Mouse (Mus musculus) kidney, embryonic 14.5 days (tissue): ENCODE results near the gene Evi5. TPM values are rescaled to one million over a fixed set of nuclear protein-coding genes. Genes with fewer than 3 reads are reported as not detected.

Experiments
- ATAC-seq: fragments of 200-750 bp; cut with Nextera tagmentation; 2 replicates; pipeline ENCODE4 v1.8.0; 2017; ENCODE audit warnings: moderate number of reproducible peaks, mild to moderate bottlenecking, moderate TSS enrichment, moderate library complexity; ENCODE audit not compliant: low FRiP score, low TSS enrichment
- H3K27ac ChIP-seq: fragments of 300-500 bp; sonication (generic); 2 replicates; pipeline ENCODE4 v1.5.1; 2014; ENCODE audit warnings: low read depth, mild to moderate bottlenecking, low read length, moderate library complexity, mixed read lengths
- H3K27me3 ChIP-seq: fragments of 300-500 bp; sonication (generic); 2 replicates; pipeline ENCODE4 v1.6.1; 2014; ENCODE audit warnings: mild to moderate bottlenecking, low read length; ENCODE audit not compliant: control insufficient read depth, insufficient read depth
- H3K36me3 ChIP-seq: fragments of 300-500 bp; sonication (generic); 2 replicates; pipeline ENCODE4 v1.6.1; 2014; ENCODE audit warnings: low read length, mixed read lengths; ENCODE audit not compliant: control insufficient read depth, insufficient read depth
- H3K4me1 ChIP-seq: fragments of 300-500 bp; sonication (generic); 2 replicates; pipeline ENCODE4 v1.6.1; 2014; ENCODE audit warnings: low read length, mixed read lengths; ENCODE audit not compliant: control insufficient read depth, insufficient read depth
- H3K4me2 ChIP-seq: fragments of 300-500 bp; sonication (generic); replicated peaks from 2 replicates; pipeline ENCODE4 v1.6.1; 2014; ENCODE audit warnings: low read depth, mild to moderate bottlenecking, low read length
- H3K4me3 ChIP-seq: fragments of 300-500 bp; sonication (generic); 2 replicates; pipeline ENCODE4 v1.5.1; 2014; ENCODE audit warnings: mild to moderate bottlenecking, low read length
- H3K9ac ChIP-seq: fragments of 300-500 bp; sonication (generic); 2 replicates; pipeline ENCODE4 v1.6.1; 2014; ENCODE audit warnings: low read depth, mild to moderate bottlenecking, low read length, moderate library complexity
- H3K9me3 ChIP-seq: fragments of 300-500 bp; sonication (generic); 2 replicates; pipeline ENCODE4 v1.6.1; 2016; ENCODE audit warnings: low read length; ENCODE audit not compliant: control insufficient read depth
- WGBS: fragments of 180-500 bp; shearing (Covaris S2); extraction: QIAGEN DNeasy Blood & Tissue Kit; methylation state at CpG from one replicate; pipeline ENCODE4 v1.1.7; 2014; 5-methylcytosine and 5-hydroxymethylcytosine counted together
- polyA plus RNA-seq: library from polyadenylated mRNA; unstranded; fragments of >200 nt; fragmentation: Nextera tagmentation; extraction: Ambion mirVana; gene quantifications from 2 replicates; pipeline ENCODE4 v1.2.1, GENCODE M21; 2014

Gene Evi5
- polyA plus RNA-seq, 1 experiment from 2014 or later = 74.6 TPM

DNA sequence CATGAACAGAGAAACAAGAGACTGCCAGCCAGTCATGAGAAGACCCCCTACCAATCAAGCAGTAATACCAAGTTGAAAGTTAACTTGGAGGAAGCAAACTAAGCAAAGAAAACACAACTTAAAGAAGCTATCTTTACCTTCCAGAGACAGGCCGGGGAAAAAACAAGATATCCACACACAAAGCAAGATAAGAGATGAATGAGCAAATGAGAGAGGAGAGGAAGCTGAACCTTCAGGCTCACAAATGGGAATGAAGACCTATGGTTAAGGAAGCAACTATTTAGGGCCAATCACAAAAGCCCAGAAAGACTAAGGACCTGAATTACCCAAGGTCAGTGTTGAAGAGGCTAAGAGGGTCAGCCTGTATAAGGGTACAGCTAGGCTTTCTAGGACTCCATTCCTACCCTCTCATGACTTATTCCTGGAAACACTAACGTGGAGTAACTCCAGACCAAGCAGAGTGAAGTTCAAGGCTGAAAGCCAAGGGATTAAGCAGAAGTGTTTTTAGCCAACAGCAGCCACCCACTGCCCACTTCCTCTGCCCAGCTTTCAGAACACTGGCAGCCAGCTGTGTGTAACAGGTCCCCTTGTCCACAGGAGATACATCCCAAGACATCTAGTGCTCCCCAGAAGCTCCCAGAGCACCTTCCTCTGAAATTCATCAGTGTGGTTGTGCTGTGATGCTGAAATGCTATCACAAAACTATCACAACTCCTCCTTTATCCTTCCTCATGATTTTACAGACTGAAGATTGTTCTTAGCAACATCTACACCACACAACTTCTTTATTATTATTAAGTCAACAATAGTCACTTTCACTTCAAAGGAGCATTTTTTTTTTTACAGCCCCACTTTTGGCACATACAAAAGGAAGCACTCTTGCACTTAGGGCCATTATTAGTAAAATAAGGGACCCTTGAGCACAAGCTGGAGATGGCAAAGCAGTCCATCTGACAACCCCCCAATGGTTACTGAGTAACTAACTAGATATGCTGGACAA lies 8.5 kb downstream of the Evi5 start:
- Histone ChIP-seq H3K4me1 (peaks cover 21% of the 10 kb centered on the region), H3K4me3 (no peak overlapping the region), H3K9me3 (no peaks in the 10 kb centered on the region), H3K27me3 (no peaks in the 10 kb centered on the region), H3K36me3 (no peaks in the 10 kb centered on the region), H3K27ac (no peak overlapping the region), H3K4me2 (no peak overlapping the region), H3K9ac (no peak overlapping the region)
- ATAC-seq = no peak
- WGBS = 81% methylated on average over 2 of the region's 2 CpGs

DNA sequence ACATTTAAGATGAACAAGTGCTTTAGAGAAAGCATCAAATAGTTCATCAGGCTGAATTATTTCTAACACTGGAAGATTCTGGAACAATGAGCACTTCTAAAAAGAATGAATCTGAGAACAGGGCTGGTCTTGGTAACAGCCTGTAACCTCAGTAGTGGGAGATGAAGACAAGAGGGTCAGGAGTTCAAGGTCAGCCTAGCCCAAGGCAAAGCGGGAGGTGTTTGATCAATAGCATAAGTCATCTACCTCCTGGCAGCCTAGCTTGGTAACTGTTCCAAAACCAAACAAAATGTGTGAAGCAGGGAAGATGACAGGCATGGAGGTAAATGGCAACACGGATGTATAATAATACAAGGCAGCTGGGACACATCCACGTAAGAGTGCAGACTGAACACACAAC lies 10.9 kb downstream of the Evi5 start:
- H3K4me1 ChIP-seq = peaks cover 21% of the 10 kb centered on the region
- 72% methylated on average over 3 of the region's 3 CpGs for WGBS
- no peak overlapping the region for H3K4me3 ChIP-seq
- H3K9ac ChIP-seq = no peak overlapping the region
- H3K27me3 ChIP-seq = no peaks in the 10 kb centered on the region
- ATAC-seq = no peak
- H3K27ac ChIP-seq = no peak overlapping the region
- no peaks in the 10 kb centered on the region for H3K36me3 ChIP-seq
- no peaks in the 10 kb centered on the region for H3K9me3 ChIP-seq
- no peak overlapping the region for H3K4me2 ChIP-seq

DNA sequence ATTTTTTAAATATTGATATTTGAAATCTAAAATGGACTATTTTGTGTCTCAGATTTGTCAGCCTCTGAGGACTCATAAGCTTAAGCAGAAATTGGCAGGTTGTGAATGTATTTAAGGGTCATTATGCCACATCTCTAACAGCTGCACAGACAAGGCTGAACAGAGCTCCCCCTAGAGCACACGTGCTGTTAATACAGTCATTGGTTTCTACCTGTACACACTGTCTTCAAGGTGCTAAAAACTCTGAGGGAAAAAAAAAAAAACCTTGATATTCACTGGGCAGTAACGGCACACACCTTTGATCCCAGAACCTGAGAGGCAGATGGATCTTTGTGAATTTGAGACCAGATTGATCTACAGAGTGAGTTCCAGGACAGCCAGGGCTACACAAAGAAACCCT lies 15.9 kb downstream of the Evi5 start:
- Histone ChIP-seq H3K4me2 (no peak overlapping the region), H3K4me3 (no peak overlapping the region), H3K9me3 (no peaks in the 10 kb centered on the region), H3K4me1 (0 out of 2 replicates have a peak, but pooled peaks cover under 1% of the 10 kb centered on the region), H3K27ac (no peak overlapping the region), H3K9ac (no peak overlapping the region), H3K36me3 (no peaks in the 10 kb centered on the region), H3K27me3 (no peaks in the 10 kb centered on the region)
- WGBS = 56% methylated on average over 2 of the region's 2 CpGs
- no peak for ATAC-seq

DNA sequence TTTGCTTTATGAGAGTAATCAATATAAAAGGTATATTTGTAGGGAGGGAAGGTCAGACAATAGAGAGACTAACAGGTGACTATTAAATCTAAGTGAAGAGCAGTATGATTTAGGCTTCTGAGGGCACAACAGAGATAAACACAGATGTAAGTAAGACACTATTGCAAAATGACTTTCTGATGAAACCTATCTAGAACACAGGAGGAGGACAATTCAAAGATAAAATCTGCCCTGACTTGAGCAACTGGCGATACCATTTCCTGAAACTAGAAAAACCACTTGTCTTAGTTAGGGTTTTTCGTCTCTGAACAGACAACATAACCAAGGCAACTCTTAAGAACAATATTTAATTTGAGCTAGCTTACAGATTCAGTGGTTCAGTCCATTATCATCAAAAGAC lies 19.4 kb downstream of the Evi5 start:
- H3K36me3 ChIP-seq = no peaks in the 10 kb centered on the region
- no peaks in the 10 kb centered on the region for H3K4me1 ChIP-seq
- no peak for ATAC-seq
- H3K27me3 ChIP-seq = no peaks in the 10 kb centered on the region
- WGBS = 83% methylated on average over 2 of the region's 2 CpGs
- no peak overlapping the region for H3K4me3 ChIP-seq
- H3K9me3 ChIP-seq = no peaks in the 10 kb centered on the region
- H3K4me2 ChIP-seq = no peak overlapping the region
- H3K27ac ChIP-seq = no peak overlapping the region
- H3K9ac ChIP-seq = no peak overlapping the region

DNA sequence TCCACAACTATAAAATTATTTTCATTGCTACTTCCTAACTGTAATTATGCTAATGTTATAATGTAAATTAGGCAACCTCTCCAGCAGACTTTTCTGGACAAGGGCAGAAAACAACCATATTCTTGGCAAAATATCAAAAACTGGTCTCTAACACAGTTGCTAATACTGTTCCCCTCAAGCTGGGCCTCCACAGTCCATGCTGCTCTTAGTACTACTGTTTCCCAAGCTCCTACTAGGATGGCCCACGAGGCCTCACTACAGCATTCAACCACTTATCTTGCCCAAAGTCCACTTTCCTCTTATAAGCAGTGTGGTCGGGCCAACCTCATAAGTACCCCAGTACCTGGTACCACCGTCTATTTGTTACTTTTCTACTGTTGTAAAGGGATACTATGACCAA lies 20.4 kb downstream of the Evi5 start:
- Histone ChIP-seq H3K27me3 (no peaks in the 10 kb centered on the region), H3K9me3 (no peaks in the 10 kb centered on the region), H3K9ac (no peak overlapping the region), H3K4me1 (no peaks in the 10 kb centered on the region), H3K36me3 (no peaks in the 10 kb centered on the region), H3K4me2 (no peak overlapping the region), H3K27ac (no peak overlapping the region), H3K4me3 (no peak overlapping the region)
- WGBS = 79% methylated on average over 3 of the region's 3 CpGs
- ATAC-seq = no peak

DNA sequence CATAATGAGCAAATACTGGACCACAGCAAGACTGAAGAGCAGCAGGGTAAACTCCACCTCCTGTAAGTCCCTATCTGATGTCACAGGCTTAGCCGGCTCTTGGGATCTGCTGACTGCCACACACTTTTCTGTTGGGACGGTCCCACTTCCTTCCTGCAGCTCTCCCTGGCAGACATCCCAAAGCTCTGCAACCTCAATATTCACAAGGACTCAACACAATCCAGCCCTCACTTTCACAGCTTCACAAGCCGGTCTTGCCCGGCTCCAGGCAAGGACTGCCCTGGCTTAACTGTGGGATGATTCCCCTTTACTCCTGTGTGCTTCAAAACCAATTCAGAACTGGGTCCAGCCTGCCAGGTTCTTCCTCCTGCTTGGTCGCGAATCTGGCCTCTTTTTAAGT lies 21.1 kb downstream of the Evi5 start:
- H3K27me3 ChIP-seq = no peaks in the 10 kb centered on the region
- H3K9ac ChIP-seq = no peak overlapping the region
- no peak overlapping the region for H3K4me3 ChIP-seq
- no peak overlapping the region for H3K27ac ChIP-seq
- no peak overlapping the region for H3K4me2 ChIP-seq
- no peak for ATAC-seq
- no peaks in the 10 kb centered on the region for H3K9me3 ChIP-seq
- no peaks in the 10 kb centered on the region for H3K36me3 ChIP-seq
- H3K4me1 ChIP-seq = no peaks in the 10 kb centered on the region
- WGBS = 43% methylated on average over 6 of the region's 6 CpGs

DNA sequence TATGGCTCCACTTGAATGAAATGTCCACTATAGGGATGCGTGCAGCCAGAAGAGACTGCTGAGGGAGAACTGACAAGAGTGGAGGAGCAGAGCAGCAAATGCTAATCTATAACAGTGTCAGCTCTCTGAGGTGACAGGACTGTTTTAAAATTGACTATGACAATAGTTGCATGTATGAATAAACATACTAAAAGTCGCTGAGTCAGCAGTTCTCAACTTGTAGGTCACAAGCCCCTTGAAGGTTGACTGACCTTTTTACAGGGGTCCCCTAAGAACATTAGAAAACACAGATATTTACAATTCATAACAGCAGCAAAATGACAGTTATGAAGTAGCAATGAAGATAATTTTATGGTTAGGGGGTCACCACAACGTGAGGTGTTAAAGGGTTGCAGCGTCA lies 25.9 kb downstream of the Evi5 start:
- Histone ChIP-seq H3K9me3 (no peaks in the 10 kb centered on the region), H3K27me3 (no peaks in the 10 kb centered on the region), H3K4me2 (no peak overlapping the region), H3K36me3 (no peaks in the 10 kb centered on the region), H3K27ac (no peak overlapping the region), H3K4me1 (no peaks in the 10 kb centered on the region), H3K4me3 (no peak overlapping the region), H3K9ac (no peak overlapping the region)
- no peak for ATAC-seq
- 90% methylated on average over 4 of the region's 4 CpGs for WGBS

DNA sequence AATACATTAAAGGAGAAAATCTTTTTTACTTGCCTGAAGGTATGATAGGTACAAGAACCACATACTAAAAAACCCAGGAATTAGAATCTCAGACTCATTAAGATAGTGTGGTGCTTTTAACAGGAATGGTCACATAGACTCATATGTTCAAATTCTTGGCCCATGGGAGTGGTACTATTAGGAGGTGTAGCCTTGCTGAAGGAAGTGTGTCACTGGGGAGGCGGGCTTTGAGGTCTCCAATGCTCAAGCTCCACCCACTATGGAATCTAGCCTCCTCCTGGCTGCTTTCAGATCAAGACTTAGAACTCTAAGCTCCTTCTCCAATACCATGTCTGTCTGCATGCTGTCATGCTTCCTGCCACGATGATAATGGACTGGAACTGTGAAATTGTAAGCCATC lies 27.1 kb downstream of the Evi5 start:
- no peak for ATAC-seq

DNA sequence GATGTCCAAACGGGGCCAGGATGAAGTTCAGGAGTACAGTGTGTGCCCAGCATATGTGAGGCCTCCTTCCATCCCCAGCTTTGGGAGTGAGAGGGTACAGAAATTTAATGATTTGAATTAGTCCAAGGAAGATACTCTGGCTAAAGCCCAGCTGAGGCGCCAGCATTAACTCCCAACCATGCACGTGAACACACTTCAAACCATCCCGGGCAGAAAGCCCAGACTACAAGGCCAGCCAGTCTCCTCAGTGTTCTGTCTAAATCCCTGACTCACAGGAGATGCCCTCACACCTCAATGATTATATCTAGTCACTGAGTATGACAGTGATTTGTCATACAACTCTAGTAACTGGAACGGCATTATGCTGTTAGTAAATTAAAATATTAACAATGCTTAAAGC lies 27.6 kb downstream of the Evi5 start:
- Histone ChIP-seq H3K9ac (no peak overlapping the region), H3K36me3 (no peaks in the 10 kb centered on the region), H3K27ac (no peak overlapping the region), H3K27me3 (no peaks in the 10 kb centered on the region), H3K4me1 (no peaks in the 10 kb centered on the region), H3K9me3 (no peaks in the 10 kb centered on the region), H3K4me3 (no peak overlapping the region), H3K4me2 (no peak overlapping the region)
- 86% methylated on average over 5 of the region's 5 CpGs for WGBS
- ATAC-seq = no peak

More for the DNA sequence above, 27.1 kb downstream of the Evi5 start:
- H3K36me3 ChIP-seq = no peaks in the 10 kb centered on the region
- WGBS = 71% methylated on average over 2 of the region's 2 CpGs
- no peak overlapping the region for H3K9ac ChIP-seq
- no peaks in the 10 kb centered on the region for H3K27me3 ChIP-seq
- no peak overlapping the region for H3K27ac ChIP-seq
- H3K9me3 ChIP-seq = no peaks in the 10 kb centered on the region
- H3K4me2 ChIP-seq = no peak overlapping the region
- no peak overlapping the region for H3K4me3 ChIP-seq
- no peaks in the 10 kb centered on the region for H3K4me1 ChIP-seq
